Mouse (Mus musculus) left cerebral cortex, postnatal 10 days (tissue): ENCODE results near the gene Cebpe. TPM values are rescaled to one million over a fixed set of nuclear protein-coding genes. Genes with fewer than 3 reads are reported as not detected.

Experiments used
- DNase-seq, 2 experiments: peaks; one replicate each; pipeline ENCODE4 v3.0.0; 2021 to 2022; ENCODE audit warnings: low spot score in 2 of 2, mixed read lengths in 1 of 2; ENCODE audit errors: extremely low spot score in 1 of 2
- intact Hi-C: fragments of 180-260 bp; cut with DNase I; formaldehyde crosslinking; loops from one replicate; pipeline ENCODE4 v1.15.1; 2025
- total RNA-seq, 2 experiments: library from RNA; stranded (reverse); gene quantifications; 2 replicates each; pipeline ENCODE4 v1.2.3; 2021

Gene Cebpe
- total RNA-seq, 2 experiments from 2014 or later, result not detected

- no peak for DNase-seq
- intact Hi-C loops, result loop anchor here (5.0 kb wide), 1 partner anchor 38 kb away; no protein-coding TSS in a partner anchor
These were observed 16.9 kb downstream of the Cebpe start for GRCm38 (mm10) chr14:54695042-54695441.

GRCm38 (mm10) chr14:54687251-54687650 is 24.7 kb downstream of the Cebpe start:
- DNase-seq, result no peak
- intact Hi-C loops, result no loop called here

DNA sequence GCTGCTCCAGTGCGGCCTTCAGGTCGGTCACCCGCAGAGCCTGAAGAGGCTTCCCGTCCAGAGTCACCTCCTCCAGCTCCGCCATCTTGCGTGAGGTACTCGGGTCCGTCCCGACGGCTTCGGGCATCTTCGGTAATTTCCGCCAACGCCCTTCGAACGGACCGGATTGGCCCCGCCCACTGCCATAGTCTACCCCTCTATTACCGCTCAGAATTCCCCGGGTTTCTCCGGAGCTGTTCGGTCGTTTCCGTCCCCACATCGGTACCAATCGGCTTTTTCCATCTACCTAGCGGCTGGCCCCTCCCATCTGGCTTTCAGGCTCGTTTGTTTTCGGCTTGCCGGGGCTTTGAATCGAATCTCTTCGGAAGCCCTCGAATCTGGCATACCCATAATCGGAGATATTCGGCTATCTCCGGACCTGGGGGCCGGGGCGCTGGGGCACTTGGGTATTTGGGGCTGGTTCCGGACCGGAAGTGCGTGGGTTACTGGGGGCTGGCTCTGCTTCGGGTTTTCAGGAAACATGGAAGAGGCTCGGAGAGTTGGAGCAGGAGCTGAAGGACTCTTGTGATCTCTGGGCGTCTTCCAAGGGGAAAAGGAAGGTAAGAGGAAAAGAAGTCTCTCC is 25.3 kb downstream of the Cebpe start, which contains the start of gene Acin1:
TSS of gene Acin1 (minus strand) at position 410 of the 622 bp plus-strand sequence.
- peak; percentile 100 for DNase-seq
- intact Hi-C loops, result no loop called here

GRCm38 (mm10) chr14:54686063-54686521 is 25.9 kb downstream of the Cebpe start, which contains the start of gene 1700123O20Rik:
1700123O20Rik (plus strand) TSS chr14:54686216.
- intact Hi-C loops, result no loop called here
- peak; percentile 65 to 87 for DNase-seq

DNA sequence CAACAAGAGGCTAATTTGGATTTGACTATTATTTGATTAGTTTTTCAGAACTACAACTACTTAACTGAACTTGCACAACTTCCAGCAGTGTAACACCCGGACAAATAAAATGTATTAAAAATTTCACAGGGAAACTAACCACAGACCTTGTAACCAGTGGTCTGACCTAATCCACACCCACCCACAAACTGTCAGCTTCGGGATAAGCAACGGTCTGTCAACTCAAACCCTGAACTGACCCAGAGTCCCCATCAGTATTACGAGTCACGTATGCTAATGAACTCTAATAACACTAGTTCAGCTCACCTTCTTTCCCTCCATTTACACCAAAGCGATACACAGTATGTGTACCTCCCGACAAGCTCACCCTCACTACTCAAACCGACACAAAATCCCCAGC is 26.5 kb downstream of the Cebpe start:
- no peak for DNase-seq
- intact Hi-C loops, result no loop called here

DNA sequence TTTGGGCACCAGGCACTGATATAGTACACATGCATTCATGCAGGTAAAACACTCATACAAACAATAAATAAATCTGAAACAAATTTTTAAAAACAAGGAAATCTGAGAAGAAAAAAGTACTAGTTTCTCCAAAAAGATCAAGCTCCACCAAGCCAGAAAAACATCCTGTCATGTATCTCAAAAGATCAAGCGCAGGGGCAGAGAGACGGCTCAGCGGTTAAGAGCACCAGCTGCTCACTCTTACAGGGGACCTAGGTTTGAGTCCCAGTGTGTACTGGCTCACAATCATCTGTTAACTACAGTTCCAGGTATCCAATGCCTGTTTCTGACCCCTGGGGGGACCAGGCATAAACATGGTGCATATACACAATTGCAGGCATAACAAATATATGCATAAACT is 29.6 kb downstream of the Cebpe start:
- DNase-seq, result no peak
- intact Hi-C loops, result no loop called here

DNA sequence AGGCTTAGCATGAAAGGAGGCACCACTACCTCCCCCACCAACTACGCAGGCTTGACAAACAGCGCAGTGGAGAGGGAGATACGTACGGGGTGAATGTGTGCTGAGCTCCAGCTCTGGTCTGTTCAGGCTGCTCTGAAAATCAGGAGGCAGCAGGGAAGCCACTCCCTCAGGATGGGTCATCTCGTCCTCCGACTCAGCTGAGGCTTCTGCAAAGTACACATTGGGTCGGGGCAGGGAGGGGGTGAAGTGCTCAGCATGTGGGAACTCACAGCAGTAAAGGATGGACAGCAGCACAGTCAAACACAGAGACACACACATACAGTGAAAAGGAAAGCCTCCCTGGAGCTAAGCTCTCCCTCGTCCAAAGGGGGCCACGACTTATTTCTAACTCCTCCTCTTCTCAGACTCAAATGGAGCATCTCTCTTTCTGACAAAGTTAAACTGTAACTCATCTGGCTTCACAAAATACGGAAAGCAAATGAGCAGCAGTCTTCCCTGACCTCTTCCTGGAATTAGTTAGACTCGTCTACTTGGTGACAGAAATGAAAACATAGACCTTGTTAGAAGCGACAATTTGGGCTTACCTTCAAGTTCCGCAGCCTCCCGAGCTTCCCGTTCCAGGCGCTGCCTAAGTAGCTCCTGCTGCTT is 33.2 kb downstream of the Cebpe start:
- DNase-seq, result no peak
- intact Hi-C loops, result no loop called here

DNA sequence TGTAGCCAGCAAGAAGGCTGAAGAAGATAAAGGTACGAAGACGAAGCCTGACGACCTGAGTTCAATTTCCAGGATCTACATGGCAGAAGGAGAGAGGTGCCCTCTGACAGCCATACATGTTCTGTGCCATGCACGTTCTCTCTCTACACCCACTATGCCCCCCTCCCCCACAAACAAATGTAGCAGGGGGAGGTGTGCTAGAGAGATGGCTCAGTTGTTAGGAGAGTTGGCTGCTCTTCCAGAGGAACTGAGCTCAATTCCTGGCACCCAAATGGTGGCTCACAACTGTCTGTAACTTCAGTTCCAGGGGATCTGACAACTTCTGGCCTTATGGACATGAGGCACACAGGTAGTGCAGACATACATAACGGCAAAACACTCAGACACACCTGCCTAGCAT is 35.7 kb downstream of the Cebpe start:
- intact Hi-C loops, result no loop called here
- DNase-seq, result no peak

DNA sequence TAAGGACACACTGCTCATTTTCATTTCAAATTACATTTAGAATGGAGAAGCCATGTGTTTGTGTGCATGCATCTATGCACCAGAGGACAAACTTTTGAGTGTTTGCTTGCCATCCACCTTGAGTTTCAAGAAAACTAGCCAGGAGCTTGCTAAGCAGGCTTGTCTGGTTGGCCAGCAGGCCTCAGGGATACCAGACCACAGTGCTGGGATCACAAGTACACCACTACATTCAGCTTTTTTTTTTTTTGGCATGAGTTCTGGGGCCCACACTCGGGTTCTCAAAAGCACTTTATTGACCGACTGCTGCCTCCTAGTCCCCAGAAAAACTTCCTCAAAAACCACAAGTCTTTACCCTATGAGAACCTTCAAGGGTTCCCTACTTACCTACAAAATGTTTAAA is 37.7 kb downstream of the Cebpe start:
- intact Hi-C loops, result no loop called here
- no peak for DNase-seq

DNA sequence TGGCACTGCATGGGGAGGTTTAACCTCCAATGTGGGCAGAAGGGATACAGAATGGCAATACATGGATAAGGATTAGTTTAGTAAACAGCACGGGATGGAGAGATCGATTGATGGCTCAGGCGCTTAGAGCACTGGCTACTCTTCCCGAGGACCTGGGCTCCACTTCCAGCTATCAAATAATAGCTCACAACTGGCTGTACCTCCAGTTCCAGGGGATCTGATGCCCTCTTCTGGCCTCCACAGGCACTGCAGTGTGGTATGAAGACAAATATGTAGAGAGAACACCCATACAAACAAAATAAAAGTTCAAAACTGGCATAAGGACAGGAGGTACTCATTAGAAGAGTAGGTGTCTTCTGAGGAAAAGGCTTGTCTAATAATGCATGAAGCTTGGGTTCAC is 42.6 kb downstream of the Cebpe start:
- peak in 1 of 2 experiments; percentile 49 for DNase-seq
- intact Hi-C loops, result no loop called here

DNA sequence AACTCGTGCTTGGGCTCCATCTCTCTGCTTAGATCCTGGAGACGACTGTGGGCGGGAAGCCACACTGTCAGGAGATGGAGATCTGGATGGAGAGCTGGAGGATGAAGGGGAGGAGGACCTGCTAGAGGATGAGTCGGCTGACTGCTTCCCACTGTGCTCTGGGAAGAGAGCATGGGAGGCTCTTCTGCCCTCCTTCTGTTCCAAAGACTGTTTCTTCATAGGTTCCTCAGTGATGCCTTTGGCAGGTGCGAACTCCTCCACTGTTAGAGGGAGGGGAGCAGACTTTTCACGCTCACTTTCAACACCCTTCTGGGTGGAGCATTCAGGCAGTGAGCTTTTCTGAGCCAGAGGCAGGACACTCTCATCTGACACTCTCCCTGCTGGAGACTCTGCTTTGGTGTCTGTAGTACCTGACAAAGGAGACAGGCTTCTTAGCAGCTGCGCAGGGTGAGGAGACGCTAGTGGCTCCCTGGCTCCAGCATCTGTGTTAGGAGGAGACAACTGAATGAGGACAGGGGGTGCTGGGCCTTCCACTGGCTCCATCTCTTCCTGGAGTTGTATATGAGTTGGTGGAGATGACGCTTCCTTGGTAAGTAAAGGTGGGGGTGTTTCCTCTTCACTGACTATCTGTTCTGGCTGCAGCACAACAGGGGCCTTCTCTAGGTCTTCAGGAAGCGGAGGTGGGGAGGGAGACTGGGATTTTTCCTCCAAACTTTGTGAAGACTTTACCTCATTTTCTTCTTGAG is 47.3 kb downstream of the Cebpe start:
- intact Hi-C loops, result no loop called here
- no peak for DNase-seq

Other genes starting within 250 kb of the Cebpe start
- gene Lrp10, start 248.0 kb downstream of the Cebpe start, total RNA-seq, result 10 to 100 TPM; 27.5 to 34.5 TPM
- gene Rem2, start 236.1 kb downstream of the Cebpe start, total RNA-seq, result 10 to 100 TPM; 14.5 to 16.7 TPM
- 10 to 100 TPM; 88.4 to 93.1 TPM for gene Prmt5, start 194.6 kb downstream of the Cebpe start, total RNA-seq
- 1 to 10 TPM; 3.3 to 4.5 TPM for gene Haus4, start 157.6 kb downstream of the Cebpe start, total RNA-seq
- gene Ajuba, start 134.6 kb downstream of the Cebpe start, total RNA-seq, result 1 to 10 TPM; 3.2 to 3.7 TPM
- 1 to 10 TPM; 3.6 to 5.8 TPM for gene 4931414P19Rik, start 106.2 kb downstream of the Cebpe start, total RNA-seq
- gene Psmb5, start 94.2 kb downstream of the Cebpe start, total RNA-seq, result 100 to 1,000 TPM; 196 to 203 TPM
- gene Psmb11, start 90.7 kb downstream of the Cebpe start, total RNA-seq, result not detected
- gene Gm17606, start 71.2 kb downstream of the Cebpe start, total RNA-seq, result not detected
- gene Cdh24, start 70.8 kb downstream of the Cebpe start, total RNA-seq, result 10 to 100 TPM; 11.8 to 15.4 TPM
- 10 to 100 TPM; 23.6 to 25.1 TPM for gene 1700123O20Rik, start 26.0 kb downstream of the Cebpe start, total RNA-seq
- 100 to 1,000 TPM; 195 to 199 TPM for gene Acin1, start 25.2 kb downstream of the Cebpe start, total RNA-seq
- under 1 TPM; 0.15 to 0.22 TPM for gene Gm29776, start 13.3 kb downstream of the Cebpe start, total RNA-seq
- 10 to 100 TPM; 62.2 to 67.9 TPM for gene Slc7a8, start 69.8 kb upstream of the Cebpe start, total RNA-seq
- gene Rnf212b, start 102.0 kb upstream of the Cebpe start, total RNA-seq, result not detected
- gene Homez, start 158.8 kb upstream of the Cebpe start, total RNA-seq, result 10 to 100 TPM; 16.7 to 18.5 TPM
- 10 to 100 TPM; 26.9 to 28.4 TPM for gene Ppp1r3e, start 165.4 kb upstream of the Cebpe start, total RNA-seq
- 10 to 100 TPM; 83.0 to 84.4 TPM for gene Bcl2l2, start 171.2 kb upstream of the Cebpe start, total RNA-seq
- 1 to 10 TPM in 1 of 2 experiments, not detected in 1; 1.9 TPM for gene Gm20521, start 171.3 kb upstream of the Cebpe start, total RNA-seq
- gene Pabpn1, start 180.3 kb upstream of the Cebpe start, total RNA-seq, result 100 to 1,000 TPM; 272 to 278 TPM
- 100 to 1,000 TPM; 562 to 600 TPM for gene Slc22a17, start 201.0 kb upstream of the Cebpe start, total RNA-seq
- gene Efs, start 214.0 kb upstream of the Cebpe start, total RNA-seq, result 1 to 10 TPM; 7.9 to 8.8 TPM
- gene Il25, start 220.5 kb upstream of the Cebpe start, total RNA-seq, result not detected
- gene Cmtm5, start 224.1 kb upstream of the Cebpe start, total RNA-seq, result 10 to 100 TPM; 23.5 to 25.2 TPM